Mouse (Mus musculus): Measurements from ENCODE around the gene Itpkb.

Itpkb gene

GRCm38 (mm10) chr1:180314641-180315040 is 15.6 kb upstream of the Itpkb start:
- no peak for DNase-seq (ENCODE audit: low read depth, low spot score)

GRCm38 (mm10) chr1:180315127-180315526 is 15.2 kb upstream of the Itpkb start:
- no peak for DNase-seq (ENCODE audit: low read depth, low spot score)

- DNase-seq (ENCODE audit: low read depth, low spot score), result no peak
These were observed 12.8 kb upstream of the Itpkb start for GRCm38 (mm10) chr1:180317450-180317849.

- no peak for DNase-seq (ENCODE audit: low read depth, low spot score)
These were observed 11.9 kb upstream of the Itpkb start for GRCm38 (mm10) chr1:180318407-180318806.

GRCm38 (mm10) chr1:180319895-180320294 is 10.4 kb upstream of the Itpkb start:
- DNase-seq (ENCODE audit: low read depth, low spot score), result no peak

- no peak for DNase-seq (ENCODE audit: low read depth, low spot score)
These were observed 7.4 kb upstream of the Itpkb start for GRCm38 (mm10) chr1:180322896-180323295.

- no peak for DNase-seq (ENCODE audit: low read depth, low spot score)
These were observed 6.8 kb upstream of the Itpkb start for GRCm38 (mm10) chr1:180323491-180323890.

- DNase-seq (ENCODE audit: low read depth, low spot score), result no peak
These were observed 6.0 kb upstream of the Itpkb start for GRCm38 (mm10) chr1:180324271-180324670.

- no peak for DNase-seq (ENCODE audit: low read depth, low spot score)
These were observed 1.3 kb upstream of the Itpkb start for GRCm38 (mm10) chr1:180328794-180329665.

- DNase-seq (ENCODE audit: low read depth, low spot score), result no peak
These were observed 579 bp upstream of the Itpkb start for GRCm38 (mm10) chr1:180329706-180330105.

GRCm38 (mm10) chr1:180330707-180331545 is 641 bp downstream of the Itpkb start:
- DNase-seq (ENCODE audit: low read depth, low spot score), result no peak

- DNase-seq (ENCODE audit: low read depth, low spot score), result no peak
These were observed 1.3 kb downstream of the Itpkb start for GRCm38 (mm10) chr1:180331546-180332075.

GRCm38 (mm10) chr1:180332076-180332927 is 2.0 kb downstream of the Itpkb start:
- DNase-seq (ENCODE audit: low read depth, low spot score), result no peak

- no peak for DNase-seq (ENCODE audit: low read depth, low spot score)
These were observed 2.7 kb downstream of the Itpkb start for GRCm38 (mm10) chr1:180332928-180333440.

GRCm38 (mm10) chr1:180333588-180333987 is 3.3 kb downstream of the Itpkb start:
- DNase-seq (ENCODE audit: low read depth, low spot score), result no peak

GRCm38 (mm10) chr1:180334541-180334940 is 4.3 kb downstream of the Itpkb start:
- no peak for DNase-seq (ENCODE audit: low read depth, low spot score)

GRCm38 (mm10) chr1:180335513-180336375 is 5.5 kb downstream of the Itpkb start:
- no peak for DNase-seq (ENCODE audit: low read depth, low spot score)

- no peak for DNase-seq (ENCODE audit: low read depth, low spot score)
These were observed 8.1 kb downstream of the Itpkb start for GRCm38 (mm10) chr1:180338358-180338757.

- no peak for DNase-seq (ENCODE audit: low read depth, low spot score)
These were observed 8.9 kb downstream of the Itpkb start for GRCm38 (mm10) chr1:180339143-180339542.

- DNase-seq (ENCODE audit: low read depth, low spot score), result no peak
These were observed 12.7 kb downstream of the Itpkb start for GRCm38 (mm10) chr1:180342944-180343343.

Data from embryo, embryonic 11.5 days (tissue).